Mouse (Mus musculus): Measurements from ENCODE around the gene Itga6.

- TF ChIP-seq CTCF (IDR thresholded peaks at IDR 0.05; ENCODE audit: low read depth, low read length) (no peak), POLR2A (IDR thresholded peaks at IDR 0.05; ENCODE audit: extremely low read depth, insufficient read depth, low read length) (no peak)
Measured at GRCm38 (mm10) chr2:71760091-71760490, 14.7 kb downstream of the Itga6 start.
